Mouse (Mus musculus): ENCODE measurements around the gene E2f2. TPM values are rescaled to one million over a fixed set of nuclear protein-coding genes. Genes with fewer than 3 reads are reported as not detected.

Gene E2f2
- polyA plus RNA-seq, 1 experiment: 0.67 TPM

- Histone ChIP-seq H3K27ac (ENCODE audit: insufficient read depth, low read length) (no peak overlapping the region), H3K4me3 (ENCODE audit: insufficient read depth, low read length) (no peak overlapping the region), H3K4me1 (ENCODE audit: control insufficient read depth, insufficient read depth, low read length) (no peaks in the 10 kb centered on the region)
- no peak for TF ChIP-seq POLR2A (IDR thresholded peaks at IDR 0.05; ENCODE audit: extremely low read depth, insufficient read depth, low read length)
- TF ChIP-seq CTCF (IDR thresholded peaks at IDR 0.05; ENCODE audit: extremely low read depth, insufficient read depth, low read length): no peak
These were observed 21.4 kb downstream of the E2f2 start for GRCm38 (mm10) chr4:136193571-136193970.

GRCm38 (mm10) chr4:136195029-136195428, 22.8 kb downstream of the E2f2 start:
- TF ChIP-seq POLR2A (IDR thresholded peaks at IDR 0.05; ENCODE audit: extremely low read depth, insufficient read depth, low read length) (no peak), CTCF (IDR thresholded peaks at IDR 0.05; ENCODE audit: extremely low read depth, insufficient read depth, low read length) (no peak)
- Histone ChIP-seq H3K27ac (ENCODE audit: insufficient read depth, low read length) (no peak overlapping the region), H3K4me1 (ENCODE audit: control insufficient read depth, insufficient read depth, low read length) (no peaks in the 10 kb centered on the region), H3K4me3 (ENCODE audit: insufficient read depth, low read length) (no peak overlapping the region)

GRCm38 (mm10) chr4:136195629-136196028, 23.4 kb downstream of the E2f2 start:
- Histone ChIP-seq H3K4me3 (ENCODE audit: insufficient read depth, low read length) (no peak overlapping the region), H3K27ac (ENCODE audit: insufficient read depth, low read length) (no peak overlapping the region), H3K4me1 (ENCODE audit: control insufficient read depth, insufficient read depth, low read length) (no peaks in the 10 kb centered on the region)
- TF ChIP-seq CTCF (IDR thresholded peaks at IDR 0.05; ENCODE audit: extremely low read depth, insufficient read depth, low read length): no peak
- TF ChIP-seq POLR2A (IDR thresholded peaks at IDR 0.05; ENCODE audit: extremely low read depth, insufficient read depth, low read length): no peak

GRCm38 (mm10) chr4:136196201-136196600, 24.0 kb downstream of the E2f2 start:
- H3K4me3 ChIP-seq (ENCODE audit: insufficient read depth, low read length): no peak overlapping the region
- H3K27ac ChIP-seq (ENCODE audit: insufficient read depth, low read length): no peak overlapping the region
- TF ChIP-seq POLR2A (IDR thresholded peaks at IDR 0.05; ENCODE audit: extremely low read depth, insufficient read depth, low read length) (no peak), CTCF (IDR thresholded peaks at IDR 0.05; ENCODE audit: extremely low read depth, insufficient read depth, low read length) (no peak)
- H3K4me1 ChIP-seq (ENCODE audit: control insufficient read depth, insufficient read depth, low read length): no peaks in the 10 kb centered on the region

- no peaks in the 10 kb centered on the region for H3K4me1 ChIP-seq (ENCODE audit: control insufficient read depth, insufficient read depth, low read length)
- no peak overlapping the region for H3K27ac ChIP-seq (ENCODE audit: insufficient read depth, low read length)
- H3K4me3 ChIP-seq (ENCODE audit: insufficient read depth, low read length): no peak overlapping the region
- TF ChIP-seq CTCF (IDR thresholded peaks at IDR 0.05; ENCODE audit: extremely low read depth, insufficient read depth, low read length) (no peak), POLR2A (IDR thresholded peaks at IDR 0.05; ENCODE audit: extremely low read depth, insufficient read depth, low read length) (no peak)
These were observed 26.7 kb downstream of the E2f2 start for GRCm38 (mm10) chr4:136198846-136199245.

- Histone ChIP-seq H3K27ac (ENCODE audit: insufficient read depth, low read length) (no peak overlapping the region), H3K4me3 (ENCODE audit: insufficient read depth, low read length) (no peak overlapping the region), H3K4me1 (ENCODE audit: control insufficient read depth, insufficient read depth, low read length) (no peaks in the 10 kb centered on the region)
- peak; percentile 86 for TF ChIP-seq CTCF (IDR thresholded peaks at IDR 0.05; ENCODE audit: extremely low read depth, insufficient read depth, low read length)
- no peak for TF ChIP-seq POLR2A (IDR thresholded peaks at IDR 0.05; ENCODE audit: extremely low read depth, insufficient read depth, low read length)
These were observed 27.5 kb downstream of the E2f2 start for GRCm38 (mm10) chr4:136199562-136200292.

- H3K27ac ChIP-seq (ENCODE audit: insufficient read depth, low read length): no peak overlapping the region
- no peak overlapping the region for H3K4me3 ChIP-seq (ENCODE audit: insufficient read depth, low read length)
- TF ChIP-seq CTCF (IDR thresholded peaks at IDR 0.05; ENCODE audit: extremely low read depth, insufficient read depth, low read length) (peak; percentile 77), POLR2A (IDR thresholded peaks at IDR 0.05; ENCODE audit: extremely low read depth, insufficient read depth, low read length) (no peak)
- H3K4me1 ChIP-seq (ENCODE audit: control insufficient read depth, insufficient read depth, low read length): no peaks in the 10 kb centered on the region
These were observed 30.3 kb downstream of the E2f2 start for GRCm38 (mm10) chr4:136202509-136202908.

- Histone ChIP-seq H3K4me3 (ENCODE audit: insufficient read depth, low read length) (no peak overlapping the region), H3K4me1 (ENCODE audit: control insufficient read depth, insufficient read depth, low read length) (no peaks in the 10 kb centered on the region), H3K27ac (ENCODE audit: insufficient read depth, low read length) (no peak overlapping the region)
- TF ChIP-seq CTCF (IDR thresholded peaks at IDR 0.05; ENCODE audit: extremely low read depth, insufficient read depth, low read length) (no peak), POLR2A (IDR thresholded peaks at IDR 0.05; ENCODE audit: extremely low read depth, insufficient read depth, low read length) (no peak)
These were observed 32.6 kb downstream of the E2f2 start for GRCm38 (mm10) chr4:136204775-136205174.

- Histone ChIP-seq H3K4me3 (ENCODE audit: insufficient read depth, low read length) (peak within 1 kb of the TSS; percentile 69), H3K4me1 (ENCODE audit: control insufficient read depth, insufficient read depth, low read length) (no peaks in the 10 kb centered on the region), H3K27ac (ENCODE audit: insufficient read depth, low read length) (no peak within 1 kb of the TSS)
- TF ChIP-seq CTCF (IDR thresholded peaks at IDR 0.05; ENCODE audit: extremely low read depth, insufficient read depth, low read length) (no peak), POLR2A (IDR thresholded peaks at IDR 0.05; ENCODE audit: extremely low read depth, insufficient read depth, low read length) (0 out of 2 replicates have a peak, but pooled peaks have one; percentile 51)
These were observed 34.1 kb downstream of the E2f2 start, which contains the start of gene Asap3 for GRCm38 (mm10) chr4:136206033-136206893. Gene Asap3 (plus strand): TSS chr4:136206365.
